Mouse (Mus musculus) stomach, embryonic 16.5 days (tissue): ENCODE results near the gene Ttc39b. TPM values are rescaled to one million over a fixed set of nuclear protein-coding genes. Genes with fewer than 3 reads are reported as not detected.

Source experiments
- ATAC-seq: fragments of 200-750 bp; cut with Nextera tagmentation; 2 replicates; pipeline ENCODE4 v1.8.0; 2017; ENCODE audit warnings: moderate number of reproducible peaks, moderate TSS enrichment; ENCODE audit not compliant: insufficient read depth, low FRiP score
- H3K27ac ChIP-seq: fragments of 300-500 bp; sonication (generic); 2 replicates; pipeline ENCODE4 v1.5.1; 2014; ENCODE audit warnings: low read length
- H3K27me3 ChIP-seq: fragments of 300-500 bp; sonication (generic); 2 replicates; pipeline ENCODE4 v1.6.1; 2014; ENCODE audit warnings: low read length, control low read depth, mixed read lengths; ENCODE audit not compliant: control insufficient read depth, insufficient read depth
- H3K36me3 ChIP-seq: fragments of 300-500 bp; sonication (generic); 2 replicates; pipeline ENCODE4 v1.6.1; 2014; ENCODE audit warnings: low read length; ENCODE audit not compliant: control insufficient read depth, insufficient read depth
- H3K4me1 ChIP-seq: fragments of 300-500 bp; sonication (generic); 2 replicates; pipeline ENCODE4 v1.6.1; 2014; ENCODE audit warnings: low read length, control low read depth, mixed read lengths; ENCODE audit not compliant: control insufficient read depth, insufficient read depth
- H3K4me2 ChIP-seq: fragments of 300-500 bp; sonication (generic); 2 replicates; pipeline ENCODE4 v1.6.1; 2014; ENCODE audit warnings: low read depth, low read length, mixed read lengths
- H3K4me3 ChIP-seq: fragments of 300-500 bp; sonication (generic); replicated peaks from 2 replicates; pipeline ENCODE4 v1.5.1; 2014; ENCODE audit warnings: mild to moderate bottlenecking, low read length
- H3K9ac ChIP-seq: fragments of 300-500 bp; sonication (generic); 2 replicates; pipeline ENCODE4 v1.6.1; 2014; ENCODE audit warnings: low read length
- H3K9me3 ChIP-seq: fragments of 300-500 bp; sonication (generic); replicated peaks from 2 replicates; pipeline ENCODE4 v1.6.1; 2016; ENCODE audit warnings: low read length, control low read depth; ENCODE audit not compliant: control insufficient read depth
- WGBS: fragments of 180-500 bp; shearing (Covaris S2); extraction: QIAGEN DNeasy Blood & Tissue Kit; methylation state at CpG from one replicate; pipeline ENCODE4 v1.1.7; 2014; 5-methylcytosine and 5-hydroxymethylcytosine counted together
- polyA plus RNA-seq: library from polyadenylated mRNA; unstranded; fragments of >200 nt; fragmentation: Nextera tagmentation; extraction: Ambion mirVana; gene quantifications from 2 replicates; pipeline ENCODE4 v1.2.1, GENCODE M21; 2015

The Ttc39b gene
- polyA plus RNA-seq, 1 experiment from 2014 or later, result 5.0 TPM

GRCm38 (mm10) chr4:83172278-83172677 is 151.8 kb downstream of the Ttc39b start:
- H3K9me3 ChIP-seq, result no peaks in the 10 kb centered on the region
- H3K4me1 ChIP-seq, result 0 out of 2 replicates have a peak, but pooled peaks cover 1% of the 10 kb centered on the region
- no peaks in the 10 kb centered on the region for H3K36me3 ChIP-seq
- WGBS, result 35% methylated on average over 3 of the region's 3 CpGs
- no peak overlapping the region for H3K4me3 ChIP-seq
- ATAC-seq, result peak; percentile 44; the same call in 1 of the 2 replicates
- H3K4me2 ChIP-seq, result no peak overlapping the region
- peak overlapping the region; percentile 43; the same call in 1 of the 2 replicates for H3K27ac ChIP-seq
- no peaks in the 10 kb centered on the region for H3K27me3 ChIP-seq
- H3K9ac ChIP-seq, result no peak overlapping the region

GRCm38 (mm10) chr4:83170741-83171140 is 153.3 kb downstream of the Ttc39b start:
- WGBS, result 71% methylated on average over 9 of the region's 9 CpGs
- H3K4me3 ChIP-seq, result no peak overlapping the region
- no peaks in the 10 kb centered on the region for H3K27me3 ChIP-seq
- H3K4me2 ChIP-seq, result no peak overlapping the region
- H3K9me3 ChIP-seq, result no peaks in the 10 kb centered on the region
- H3K27ac ChIP-seq, result no peak overlapping the region
- ATAC-seq, result no peak
- H3K9ac ChIP-seq, result no peak overlapping the region
- H3K36me3 ChIP-seq, result no peaks in the 10 kb centered on the region
- 0 out of 2 replicates have a peak, but pooled peaks cover 3% of the 10 kb centered on the region for H3K4me1 ChIP-seq

Other genes with a start within 250 kb of the Ttc39b start
- 35.3 and 35.9 TPM in 2 replicates for gene Snapc3, start 93.5 kb upstream of the Ttc39b start, polyA plus RNA-seq
- gene Psip1, start 162.2 kb upstream of the Ttc39b start, polyA plus RNA-seq, result 61.7 and 72.9 TPM in 2 replicates
- gene Ccdc171, start 201.3 kb upstream of the Ttc39b start, polyA plus RNA-seq, result 3.7 and 4.2 TPM in 2 replicates